Mouse (Mus musculus): ENCODE results near the gene H2al1f. TPM values are rescaled to one million over a fixed set of nuclear protein-coding genes. Genes with fewer than 3 reads are reported as not detected.

Gene H2al1f
- polyA plus RNA-seq (2012; rRNA removed) = not detected in 2 replicates

GRCm38 (mm10) chrX:11314858-11315257 is at the start of gene H2al1f:
TSS of gene H2al1f (plus strand) at chrX:11315158.

DNA sequence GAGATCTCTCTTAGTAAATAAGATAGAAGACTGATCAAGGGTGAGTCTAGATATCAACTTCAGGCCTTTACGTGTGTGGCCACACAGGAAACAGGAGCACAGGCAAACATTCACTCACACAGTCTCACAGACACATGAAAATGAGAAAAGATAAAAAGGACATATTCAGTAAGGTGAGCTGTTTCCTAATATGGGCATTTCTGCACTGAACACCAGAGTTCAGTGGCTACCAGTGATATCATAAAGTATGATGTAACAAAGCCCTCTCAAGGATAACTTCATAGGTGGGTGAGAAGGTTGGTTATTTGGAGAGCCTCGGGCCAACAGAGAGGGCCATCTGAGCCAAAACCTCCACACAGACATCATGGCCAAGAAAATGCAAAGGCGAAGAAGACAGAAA is 16.0 kb upstream of the H2al1f start, which contains the start of gene H2al1a:
H2al1a (plus strand) TSS at position 301 of the 400 bp plus-strand sequence.

GRCm38 (mm10) chrX:11302132-11302531 is 12.8 kb upstream of the H2al1f start, which contains the start of gene H2al1b:
TSS of gene H2al1b (plus strand) at chrX:11302432.

DNA sequence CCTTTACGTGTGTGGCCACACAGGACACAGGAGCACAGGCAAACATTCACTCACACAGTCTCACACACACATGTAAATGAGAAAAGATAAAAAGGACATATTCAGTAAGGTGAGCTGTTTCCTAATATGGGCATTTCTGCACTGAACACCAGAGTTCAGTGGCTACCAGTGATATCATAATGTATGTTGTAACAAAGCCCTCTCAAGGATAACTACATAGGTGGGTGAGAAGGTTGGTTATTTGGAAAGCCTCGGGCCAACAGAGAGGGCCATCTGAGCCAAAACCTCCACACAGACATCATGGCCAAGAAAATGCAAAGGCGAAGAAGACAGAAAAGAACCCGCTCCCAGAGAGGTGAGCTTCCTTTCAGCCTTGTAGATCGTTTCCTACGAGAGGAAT is 9.6 kb upstream of the H2al1f start, which contains the start of gene H2al1c:
H2al1c (plus strand) TSS at position 301 of the 400 bp plus-strand sequence.

GRCm38 (mm10) chrX:11308524-11308923 is 6.4 kb upstream of the H2al1f start, which contains the start of gene H2al1d:
TSS of gene H2al1d (plus strand) at chrX:11308824.

GRCm38 (mm10) chrX:11311634-11312033 is 3.3 kb upstream of the H2al1f start, which contains the start of gene H2al1e:
TSS of gene H2al1e (plus strand) at chrX:11311934.

DNA sequence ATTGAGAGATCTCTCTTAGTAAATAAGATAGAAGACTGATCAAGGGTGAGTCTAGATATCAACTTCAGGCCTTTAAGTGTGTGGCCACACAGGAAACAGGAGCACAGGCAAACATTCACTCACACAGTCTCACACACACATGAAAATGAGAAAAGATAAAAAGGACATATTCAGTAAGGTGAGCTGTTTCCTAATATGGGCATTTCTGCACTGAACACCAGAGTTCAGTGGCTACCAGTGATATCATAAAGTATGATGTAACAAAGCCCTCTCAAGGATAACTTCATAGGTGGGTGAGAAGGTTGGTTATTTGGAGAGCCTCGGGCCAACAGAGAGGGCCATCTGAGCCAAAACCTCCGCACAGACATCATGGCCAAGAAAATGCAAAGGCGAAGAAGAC is 3.0 kb downstream of the H2al1f start, which contains the start of gene H2al1g:
H2al1g (plus strand) TSS at position 301 of the 400 bp plus-strand sequence.

DNA sequence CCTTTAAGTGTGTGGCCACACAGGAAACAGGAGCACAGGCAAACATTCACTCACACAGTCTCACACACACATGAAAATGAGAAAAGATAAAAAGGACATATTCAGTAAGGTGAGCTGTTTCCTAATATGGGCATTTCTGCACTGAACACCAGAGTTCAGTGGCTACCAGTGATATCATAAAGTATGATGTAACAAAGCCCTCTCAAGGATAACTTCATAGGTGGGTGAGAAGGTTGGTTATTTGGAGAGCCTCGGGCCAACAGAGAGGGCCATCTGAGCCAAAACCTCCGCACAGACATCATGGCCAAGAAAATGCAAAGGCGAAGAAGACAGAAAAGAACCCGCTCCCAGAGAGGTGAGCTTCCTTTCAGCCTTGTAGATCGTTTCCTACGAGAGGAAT is 6.2 kb downstream of the H2al1f start, which contains the start of gene H2al1h:
H2al1h (plus strand) TSS at position 301 of the 400 bp plus-strand sequence.

DNA sequence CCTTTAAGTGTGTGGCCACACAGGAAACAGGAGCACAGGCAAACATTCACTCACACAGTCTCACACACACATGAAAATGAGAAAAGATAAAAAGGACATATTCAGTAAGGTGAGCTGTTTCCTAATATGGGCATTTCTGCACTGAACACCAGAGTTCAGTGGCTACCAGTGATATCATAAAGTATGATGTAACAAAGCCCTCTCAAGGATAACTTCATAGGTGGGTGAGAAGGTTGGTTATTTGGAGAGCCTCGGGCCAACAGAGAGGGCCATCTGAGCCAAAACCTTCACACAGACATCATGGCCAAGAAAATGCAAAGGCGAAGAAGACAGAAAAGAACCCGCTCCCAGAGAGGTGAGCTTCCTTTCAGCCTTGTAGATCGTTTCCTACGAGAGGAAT is 9.4 kb downstream of the H2al1f start, which contains the start of gene H2al1i:
H2al1i (plus strand) TSS at position 301 of the 400 bp plus-strand sequence.

DNA sequence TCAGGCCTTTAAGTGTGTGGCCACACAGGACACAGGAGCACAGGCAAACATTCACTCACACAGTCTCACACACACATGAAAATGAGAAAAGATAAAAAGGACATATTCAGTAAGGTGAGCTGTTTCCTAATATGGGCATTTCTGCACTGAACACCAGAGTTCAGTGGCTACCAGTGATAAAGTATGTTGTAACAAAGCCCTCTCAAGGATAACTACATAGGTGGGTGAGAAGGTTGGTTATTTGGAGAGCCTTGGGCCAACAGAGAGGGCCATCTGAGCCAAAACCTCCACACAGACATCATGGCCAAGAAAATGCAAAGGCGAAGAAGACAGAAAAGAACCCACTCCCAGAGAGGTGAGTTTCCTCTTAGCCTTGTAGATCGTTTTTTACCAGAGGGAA is 12.6 kb downstream of the H2al1f start, which contains the start of gene H2al1j:
H2al1j (plus strand) TSS at position 301 of the 400 bp plus-strand sequence.

Other genes starting within 250 kb of the H2al1f start
- gene H2al1a, start 15.9 kb upstream of the H2al1f start, polyA plus RNA-seq (2012; rRNA removed) = not detected in 2 replicates
- gene H2al1b, start 12.7 kb upstream of the H2al1f start, polyA plus RNA-seq (2012; rRNA removed) = not detected in 2 replicates
- not detected in 2 replicates for gene H2al1c, start 9.5 kb upstream of the H2al1f start, polyA plus RNA-seq (2012; rRNA removed)
- not detected in 2 replicates for gene H2al1d, start 6.3 kb upstream of the H2al1f start, polyA plus RNA-seq (2012; rRNA removed)
- gene H2al1e, start 3.2 kb upstream of the H2al1f start, polyA plus RNA-seq (2012; rRNA removed) = not detected in 2 replicates
- gene H2al1g, start 3.1 kb downstream of the H2al1f start, polyA plus RNA-seq (2012; rRNA removed) = not detected in 2 replicates
- gene H2al1h, start 6.3 kb downstream of the H2al1f start, polyA plus RNA-seq (2012; rRNA removed) = not detected in 2 replicates
- gene H2al1i, start 9.5 kb downstream of the H2al1f start, polyA plus RNA-seq (2012; rRNA removed) = not detected in 2 replicates
- not detected in 2 replicates for gene H2al1j, start 12.7 kb downstream of the H2al1f start, polyA plus RNA-seq (2012; rRNA removed)